Comparison of ENCODE assay signal across 9 mouse cellular contexts in genomic region chr15:78772368-78772763, GRCm38 (mm10). TPM values are rescaled to one million over a fixed set of nuclear protein-coding genes. Genes with fewer than 3 reads are reported as not detected.
DNase-seq lines count a peak whose midpoint lies in the region; ATAC-seq and TF ChIP-seq lines count a peak whose summit lies in the region.
"Had no signal": no experiment of that assay in that cellular context is flagged by ENCODE, and none has a peak within 500 bp of the region (broad histone marks: within the 10 kb centered on the region; RNA-seq: fewer than 3 reads in every experiment).

No protein-coding gene starts in this region.

- peak overlapping the region; percentile 73 for H3K9ac ChIP-seq in heart, adult 2 months (ENCODE audit: low read depth, low read length)
- H3K9ac ChIP-seq in heart, embryonic 12.5 days: 0 out of 2 replicates have a peak overlapping the region, but pooled peaks have one; percentile 57
- 0 out of 2 replicates have a peak overlapping the region, but pooled peaks have one; percentile 3 for H3K9ac ChIP-seq in stomach, embryonic 14.5 days (replicated peaks; ENCODE audit: low read depth, low read length)

- peak; percentile 62 to 68 for DNase-seq in heart, adult 2 months
- no peak for DNase-seq in heart, postnatal 25 days (ENCODE audit: low spot score)
- DNase-seq in kidney, postnatal 25 days: peak; percentile 39 to 79
- DNase-seq in cerebellum, postnatal 4 days (ENCODE audit: low spot score in 2 of 2): no peak
- DNase-seq in left cerebral cortex, postnatal 14 days (ENCODE audit: low spot score in 2 of 2): no peak

- 35% methylated on average over 4 of the region's 4 CpGs for WGBS in heart, adult 2 months
- WGBS in heart, embryonic 12.5 days: 40% methylated on average over 4 of the region's 4 CpGs
- WGBS in stomach, embryonic 14.5 days: 53% methylated on average over 4 of the region's 4 CpGs

- no peaks in the 10 kb centered on the region for H3K27me3 ChIP-seq in heart, adult 2 months (ENCODE audit: control insufficient read depth, insufficient read depth, low read length)
- H3K27me3 ChIP-seq in heart, embryonic 12.5 days (replicated peaks): peaks cover 15% of the 10 kb centered on the region
- H3K27me3 ChIP-seq in stomach, embryonic 14.5 days (ENCODE audit: control insufficient read depth, insufficient read depth, low read length): no peaks in the 10 kb centered on the region
- H3K27me3 ChIP-seq: Patski had no signal

- H3K27ac ChIP-seq in heart, adult 2 months: peak overlapping the region; percentile 81
- peak overlapping the region; percentile 52 for H3K27ac ChIP-seq in heart, embryonic 12.5 days (ENCODE audit: poor library complexity, severe bottlenecking)
- H3K27ac ChIP-seq in stomach, embryonic 14.5 days (ENCODE audit: low read length): peak overlapping the region; percentile 11; the same call in 1 of the 2 replicates

- ATAC-seq in heart, embryonic 12.5 days (ENCODE audit: insufficient number of reproducible peaks, low FRiP score): peak; percentile 61
- ATAC-seq in megakaryocyte, adult 5-6 weeks (ENCODE audit: poor library complexity, severe bottlenecking): peak; percentile 53
- ATAC-seq in stomach, embryonic 14.5 days (ENCODE audit: insufficient number of reproducible peaks, insufficient read depth, low FRiP score, low read depth): no peak
- ATAC-seq: Patski had no signal

- peak overlapping the region; percentile 59 for H3K4me2 ChIP-seq in heart, embryonic 12.5 days
- peak overlapping the region; percentile 32; the same call in 1 of the 2 replicates for H3K4me2 ChIP-seq in stomach, embryonic 14.5 days (replicated peaks; ENCODE audit: low read depth, low read length)

- no peaks in the 10 kb centered on the region for H3K36me3 ChIP-seq in heart, adult 2 months (ENCODE audit: control insufficient read depth, insufficient read depth, low read length)
- peaks cover 17% of the 10 kb centered on the region for H3K36me3 ChIP-seq in heart, embryonic 12.5 days
- peaks cover 3% of the 10 kb centered on the region; the same call in 1 of the 2 replicates for H3K36me3 ChIP-seq in stomach, embryonic 14.5 days (ENCODE audit: control insufficient read depth, insufficient read depth, low read length)

- no peak for TF ChIP-seq CTCF in heart, adult 2 months (IDR thresholded peaks at IDR 0.05)

- TF ChIP-seq POLR2A in heart, adult 2 months (IDR thresholded peaks at IDR 0.05; ENCODE audit: insufficient read depth, low read depth, low read length): peak; percentile 78

- intact Hi-C loops in heart, adult 2 months (cut with DNase I): no loop called here
- intact Hi-C loops in heart, postnatal 25 days (cut with DNase I): no loop called here
- intact Hi-C loops in left cerebral cortex, postnatal 14 days (cut with DNase I): no loop called here

- TF ChIP-seq EP300 in heart, adult 2 months (IDR thresholded peaks at IDR 0.05; ENCODE audit: insufficient read depth, low read depth, low read length): 0 out of 2 replicates have a peak, but pooled peaks have one; percentile 30

- peaks cover 4% of the 10 kb centered on the region for H3K4me1 ChIP-seq in heart, adult 2 months (ENCODE audit: control insufficient read depth, insufficient read depth, low read length)
- peaks cover 17% of the 10 kb centered on the region for H3K4me1 ChIP-seq in heart, embryonic 12.5 days (replicated peaks)
- H3K4me1 ChIP-seq in stomach, embryonic 14.5 days (ENCODE audit: control insufficient read depth, insufficient read depth, low read length): peaks cover 9% of the 10 kb centered on the region; the same call in 1 of the 2 replicates

- H3K4me3 ChIP-seq in heart, adult 2 months: peak overlapping the region; percentile 59
- H3K4me3 ChIP-seq in heart, embryonic 12.5 days: peak overlapping the region; percentile 31
- H3K4me3 ChIP-seq in stomach, embryonic 14.5 days (ENCODE audit: low read depth, low read length): peak overlapping the region; percentile 26

- H3K9me3 ChIP-seq in heart, embryonic 12.5 days (replicated peaks): peaks cover 13% of the 10 kb centered on the region
- H3K9me3 ChIP-seq in stomach, embryonic 14.5 days (ENCODE audit: control insufficient read depth, low read depth, low read length): no peaks in the 10 kb centered on the region

- H3K79me2 ChIP-seq in heart, adult 2 months (replicated peaks; ENCODE audit: control insufficient read depth, insufficient read depth, low read length): no peaks in the 10 kb centered on the region

RNA-seq across cellular contexts. Expression of gene Mfng, which starts 0.9 kb away (rescaled TPM):
- 10 to 100 TPM; 11.1 to 11.6 TPM for total RNA-seq in heart, adult 2 months (2021)
- polyA plus RNA-seq in heart, adult 2 months (2012; rRNA removed): 15.0 and 19.1 TPM in 2 replicates
- total RNA-seq in heart, postnatal 25 days (2021): 10 to 100 TPM; 11.6 to 13.2 TPM
- 7.3 and 7.9 TPM in 2 replicates for polyA plus RNA-seq in heart, embryonic 12.5 days (2016; fragmentation: Nextera tagmentation; extraction: Ambion mirVana)
- total RNA-seq in megakaryocyte, adult 5-6 weeks (2015): 8.8 and 9.8 TPM in 2 replicates
- total RNA-seq in megakaryocyte, adult 5-6 weeks (2017): 5.7 and 5.8 TPM in 2 replicates
- 15.7 and 16.9 TPM in 2 replicates for polyA plus RNA-seq in stomach, embryonic 14.5 days (2014; fragmentation: Nextera tagmentation; extraction: Ambion mirVana)
- total RNA-seq in left cerebral cortex, postnatal 14 days (2021): 1 to 10 TPM; 5.6 to 6.7 TPM
- polyA plus RNA-seq: Patski had no signal

RNA-seq across cellular contexts. Expression of gene Card10, which starts 30.5 kb away (rescaled TPM):
- total RNA-seq in heart, adult 2 months (2021): 10 to 100 TPM; 15.0 to 17.0 TPM
- 22.3 and 28.5 TPM in 2 replicates for polyA plus RNA-seq in heart, adult 2 months (2012; rRNA removed)
- 10 to 100 TPM; 14.8 to 18.3 TPM for total RNA-seq in heart, postnatal 25 days (2021)
- 6.1 and 7.5 TPM in 2 replicates for polyA plus RNA-seq in heart, embryonic 12.5 days (2016; fragmentation: Nextera tagmentation; extraction: Ambion mirVana)
- total RNA-seq in megakaryocyte, adult 5-6 weeks (2015): 2.3 and 2.7 TPM in 2 replicates
- 0.92 and 1.1 TPM in 2 replicates for total RNA-seq in megakaryocyte, adult 5-6 weeks (2017)
- 6.5 and 7.6 TPM in 2 replicates for polyA plus RNA-seq in stomach, embryonic 14.5 days (2014; fragmentation: Nextera tagmentation; extraction: Ambion mirVana)
- 1 to 10 TPM; 4.0 to 5.1 TPM for total RNA-seq in left cerebral cortex, postnatal 14 days (2021)

RNA-seq across cellular contexts. Expression of gene Elfn2, which starts 53.8 kb away (rescaled TPM):
- 1 to 10 TPM; 1.3 to 3.4 TPM for total RNA-seq in heart, adult 2 months (2021)
- polyA plus RNA-seq in heart, adult 2 months (2012; rRNA removed): 0.16 and 0.35 TPM in 2 replicates
- total RNA-seq in heart, postnatal 25 days (2021): 1 to 10 TPM; 1.4 to 2.5 TPM
- polyA plus RNA-seq in heart, embryonic 12.5 days (2016; fragmentation: Nextera tagmentation; extraction: Ambion mirVana): not detected in 2 replicates
- 0.02 TPM in 1 of 2 replicates, not detected in the other for total RNA-seq in megakaryocyte, adult 5-6 weeks (2015)
- not detected in 2 replicates for total RNA-seq in megakaryocyte, adult 5-6 weeks (2017)
- 0.10 TPM in 1 of 2 replicates, not detected in the other for polyA plus RNA-seq in stomach, embryonic 14.5 days (2014; fragmentation: Nextera tagmentation; extraction: Ambion mirVana)
- 100 to 1,000 TPM; 117 to 127 TPM for total RNA-seq in left cerebral cortex, postnatal 14 days (2021)

Comparison
In these comparisons a context has a peak if more than half of its experiments do, and no peak if none do; other contexts are left out.
1. DNase-seq: peak in heart, adult 2 months (2 of 2) and kidney, postnatal 25 days (2 of 2); none in heart, postnatal 25 days (single experiment), cerebellum, postnatal 4 days (0 of 2) and left cerebral cortex, postnatal 14 days (0 of 2).
2. H3K27ac ChIP-seq: peak in every context shown above with its lines; median percentile 81 in heart, adult 2 months; 52 in heart, embryonic 12.5 days; 11 in stomach, embryonic 14.5 days.
3. H3K9ac ChIP-seq: peak in every context shown above with its lines; median percentile 73 in heart, adult 2 months; 57 in heart, embryonic 12.5 days; 3 in stomach, embryonic 14.5 days.
4. RNA of gene Elfn2, which starts 53.8 kb away (total RNA-seq): 117 to 127 TPM in left cerebral cortex, postnatal 14 days; 1.3 to 3.4 TPM in heart, adult 2 months, 1.4 to 2.5 TPM in heart, postnatal 25 days and 0.02 TPM in megakaryocyte, adult 5-6 weeks; every median in the first group is over 10 times any median in the second.
5. Peak in every context shown above with its lines, with median percentiles within 50 percentile points of each other: H3K4me3 ChIP-seq.